9 mouse cellular contexts compared by ENCODE assay signal in genomic region chr7:128746151-128746550, GRCm38 (mm10). TPM values are rescaled to one million over a fixed set of nuclear protein-coding genes. Genes with fewer than 3 reads are reported as not detected.
DNase-seq lines count a peak whose midpoint lies in the region; ATAC-seq lines count a peak whose summit lies in the region.
"Had no signal": no experiment of that assay in that cellular context is flagged by ENCODE, and none has a peak within 500 bp of the region (broad histone marks: within the 10 kb centered on the region; RNA-seq: fewer than 3 reads in every experiment).

No protein-coding gene starts in this region.

- H3K36me3 ChIP-seq in megakaryocyte, embryonic 14.5 days (replicated peaks; ENCODE audit: low read length), result peaks cover 32% of the 10 kb centered on the region
- peaks cover 13% of the 10 kb centered on the region for H3K36me3 ChIP-seq in limb, embryonic 15.5 days

- peak overlapping the region; percentile 96 for H3K4me3 ChIP-seq in megakaryocyte, embryonic 14.5 days (replicated peaks)
- peak overlapping the region; percentile 99 for H3K4me3 ChIP-seq in limb, embryonic 15.5 days

- no peaks in the 10 kb centered on the region for H3K27me3 ChIP-seq in megakaryocyte, embryonic 14.5 days (replicated peaks)
- no peaks in the 10 kb centered on the region for H3K27me3 ChIP-seq in limb, embryonic 15.5 days

- peak overlapping the region; percentile 68 for H3K4me2 ChIP-seq in limb, embryonic 15.5 days

- H3K4me1 ChIP-seq in megakaryocyte, embryonic 14.5 days, result peaks cover 78% of the 10 kb centered on the region
- H3K4me1 ChIP-seq in limb, embryonic 15.5 days, result peaks cover 30% of the 10 kb centered on the region

- 81% methylated on average over 10 of the region's 10 CpGs for WGBS in limb, embryonic 15.5 days

- H3K27ac ChIP-seq in limb, embryonic 15.5 days, result no peak overlapping the region

- no peaks in the 10 kb centered on the region for H3K9me3 ChIP-seq in megakaryocyte, embryonic 14.5 days
- no peaks in the 10 kb centered on the region for H3K9me3 ChIP-seq in limb, embryonic 15.5 days

- no peak for ATAC-seq in cerebellum, adult (ENCODE audit: insufficient number of reproducible peaks, low FRiP score, low TSS enrichment)
- ATAC-seq in megakaryocyte, adult 5-6 weeks (ENCODE audit: poor library complexity, severe bottlenecking), result no peak
- no peak for ATAC-seq in limb, embryonic 15.5 days (ENCODE audit: insufficient number of reproducible peaks, low FRiP score, low TSS enrichment, low read depth)
- ATAC-seq in activated CD4-positive, CD25-positive, alpha-beta regulatory T cell, adult 4 months, result no peak

- H3K9ac ChIP-seq in limb, embryonic 15.5 days, result no peak overlapping the region

- DNase-seq in cerebellum, adult 8-10 months, result peak; percentile 38
- DNase-seq in testis, postnatal 10 days (ENCODE audit: low spot score), result peak; percentile 62
- no peak for DNase-seq in embryo, embryonic 10.5 days (ENCODE audit: low spot score)
- DNase-seq: heart, adult 11 months had no signal

RNA-seq across cellular contexts. Expression of gene Sec23ip, which starts 1.4 kb away (rescaled TPM):
- 0.60 and 4.3 TPM in 2 replicates for polyA plus RNA-seq in megakaryocyte, embryonic 14.5 days (2012; ENCODE audit: insufficient read depth, low replicate concordance)
- 29.1 and 41.2 TPM in 2 replicates for total RNA-seq in megakaryocyte, adult 5-6 weeks (2015)
- 36.6 and 41.5 TPM in 2 replicates for total RNA-seq in megakaryocyte, adult 5-6 weeks (2017)
- polyA plus RNA-seq in limb, embryonic 15.5 days (2015; fragmentation: Nextera tagmentation; extraction: Ambion mirVana), result 37.0 and 38.0 TPM in 2 replicates
- 10 to 100 TPM; 29.9 to 34.2 TPM for polyA plus RNA-seq in activated CD4-positive, CD25-positive, alpha-beta regulatory T cell, adult 4 months (2017; shearing (Covaris generic))

RNA-seq across cellular contexts. Expression of gene Mcmbp, which starts 5.9 kb away (rescaled TPM):
- 1.4 and 6.3 TPM in 2 replicates for polyA plus RNA-seq in megakaryocyte, embryonic 14.5 days (2012; ENCODE audit: insufficient read depth, low replicate concordance)
- 127 and 133 TPM in 2 replicates for total RNA-seq in megakaryocyte, adult 5-6 weeks (2015)
- total RNA-seq in megakaryocyte, adult 5-6 weeks (2017), result 77.4 and 95.5 TPM in 2 replicates
- polyA plus RNA-seq in limb, embryonic 15.5 days (2015; fragmentation: Nextera tagmentation; extraction: Ambion mirVana), result 47.2 and 55.4 TPM in 2 replicates
- polyA plus RNA-seq in activated CD4-positive, CD25-positive, alpha-beta regulatory T cell, adult 4 months (2017; shearing (Covaris generic)), result 10 to 100 TPM; 64.4 to 86.7 TPM
